Mouse (Mus musculus): ENCODE measurements around the gene Ubl4b. TPM values are rescaled to one million over a fixed set of nuclear protein-coding genes. Genes with fewer than 3 reads are reported as not detected.

Ubl4b gene
- not detected for total RNA-seq (2021)

DNA sequence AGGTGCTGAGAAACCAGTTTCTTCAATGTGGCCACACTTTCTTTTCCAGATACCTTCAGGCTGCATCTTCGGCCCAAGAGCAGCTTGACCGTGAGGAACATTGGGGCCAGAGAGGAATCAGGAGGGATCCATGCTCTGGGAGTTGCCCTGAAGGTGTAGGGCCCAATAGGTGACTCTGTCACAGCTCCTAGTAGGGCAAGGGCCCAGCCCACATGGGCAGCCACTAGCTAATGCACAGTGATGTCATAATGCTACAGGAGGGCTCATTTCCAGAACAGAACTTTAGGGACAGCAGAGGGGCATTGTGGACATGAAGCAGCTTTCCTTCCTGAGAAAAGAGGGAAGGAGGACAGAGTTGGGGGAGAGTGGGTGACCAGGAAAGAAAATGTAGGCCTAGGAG, at the start of gene Ubl4b:
TSS of gene Ubl4b (minus strand) at position 232 of the 400 bp plus-strand sequence.
- intact Hi-C loops (cut with DNase I): loop anchor here (5.0 kb wide), 1 partner anchor 57 kb away; no protein-coding TSS in a partner anchor
- DNase-seq (ENCODE audit: low spot score in 2 of 2): no peak

DNA sequence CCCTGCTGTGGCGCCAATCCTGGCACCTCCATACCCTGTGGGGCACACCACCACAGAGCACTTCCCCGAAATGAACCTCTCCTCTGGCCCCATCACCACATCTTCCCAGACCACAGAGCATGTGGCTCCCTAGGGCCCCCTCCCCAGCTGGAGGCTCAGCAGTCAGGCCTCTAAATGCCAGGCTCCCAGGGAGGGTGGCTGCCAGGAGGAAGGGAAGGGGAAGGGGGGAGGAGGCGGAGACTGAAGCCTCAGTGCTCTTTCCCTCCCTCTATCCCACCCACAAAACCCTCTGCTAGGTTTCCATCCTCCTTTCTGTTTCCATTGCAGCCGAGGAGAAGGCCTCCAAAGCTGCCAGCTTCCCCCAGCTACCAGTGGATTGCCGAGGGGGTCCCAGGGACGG, 45.3 kb upstream of the Ubl4b start:
- no peak for DNase-seq (ENCODE audit: low spot score in 2 of 2)
- intact Hi-C loops (cut with DNase I): loop anchor here (10.0 kb wide), 1 partner anchor 265 kb away; no protein-coding TSS in a partner anchor

DNA sequence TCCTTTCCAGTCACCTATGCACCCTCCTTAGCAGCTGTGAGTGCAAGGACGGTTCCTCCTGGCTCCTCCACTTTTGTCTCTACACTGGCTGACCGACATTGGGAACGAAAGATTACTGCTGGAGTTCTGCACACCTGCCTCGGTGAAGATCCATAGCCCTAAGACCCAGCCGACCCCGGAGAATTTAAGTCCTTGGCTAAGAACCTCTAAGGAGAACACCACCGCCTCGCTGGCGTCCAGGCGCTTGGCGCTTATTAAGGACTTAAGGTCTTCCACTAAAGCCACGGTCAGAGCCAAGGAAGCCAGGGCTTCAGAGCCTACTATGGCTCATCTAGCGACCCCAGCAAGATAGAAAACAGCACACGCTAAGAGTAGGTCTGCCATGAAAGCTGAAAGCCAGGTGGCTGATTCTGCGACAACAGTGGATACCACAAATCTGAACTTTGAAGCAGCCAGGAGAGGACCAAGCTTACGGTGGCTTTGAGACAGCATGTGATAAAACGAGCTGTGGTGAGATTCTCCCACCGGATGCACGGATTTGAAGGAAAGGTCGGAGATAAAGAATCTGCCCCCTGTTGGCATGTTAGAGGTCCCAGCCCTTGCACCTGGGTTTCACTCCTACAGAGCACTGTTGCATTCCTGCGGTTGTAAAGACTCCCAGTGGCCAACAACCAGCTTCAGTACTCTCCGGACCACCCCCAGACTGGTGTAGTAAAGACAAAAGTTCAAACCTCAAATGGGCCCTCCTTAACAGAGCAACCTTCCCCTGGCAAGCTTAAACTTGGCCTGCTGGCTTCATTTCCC, 42.9 kb upstream of the Ubl4b start:
- no peak for DNase-seq (ENCODE audit: low spot score in 2 of 2)
- intact Hi-C loops (cut with DNase I): loop anchor here (10.0 kb wide), 1 partner anchor 243 kb away; no protein-coding TSS in a partner anchor

DNA sequence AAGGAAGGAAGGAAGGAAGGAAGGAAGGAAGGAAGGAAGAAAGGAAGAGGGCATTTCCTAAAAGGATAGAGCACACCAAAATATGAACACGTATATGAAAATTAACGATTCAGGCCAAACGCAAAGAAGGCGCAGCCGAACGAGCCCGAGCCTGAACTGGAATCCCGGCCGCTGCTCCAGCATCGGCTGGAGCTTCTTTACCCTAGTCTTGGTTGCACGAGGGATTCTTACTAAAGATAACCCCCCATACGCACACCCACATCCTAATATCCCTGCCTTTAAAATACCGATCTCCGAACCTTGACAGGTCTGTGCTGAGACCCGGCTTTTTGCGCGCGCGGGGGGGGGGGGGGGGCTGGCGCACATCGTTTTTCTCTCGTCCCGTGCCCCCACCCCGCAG, 42.3 kb upstream of the Ubl4b start:
- intact Hi-C loops (cut with DNase I): loop anchor here (10.0 kb wide), 1 partner anchor 242 kb away; no protein-coding TSS in a partner anchor
- no peak for DNase-seq (ENCODE audit: low spot score in 2 of 2)

DNA sequence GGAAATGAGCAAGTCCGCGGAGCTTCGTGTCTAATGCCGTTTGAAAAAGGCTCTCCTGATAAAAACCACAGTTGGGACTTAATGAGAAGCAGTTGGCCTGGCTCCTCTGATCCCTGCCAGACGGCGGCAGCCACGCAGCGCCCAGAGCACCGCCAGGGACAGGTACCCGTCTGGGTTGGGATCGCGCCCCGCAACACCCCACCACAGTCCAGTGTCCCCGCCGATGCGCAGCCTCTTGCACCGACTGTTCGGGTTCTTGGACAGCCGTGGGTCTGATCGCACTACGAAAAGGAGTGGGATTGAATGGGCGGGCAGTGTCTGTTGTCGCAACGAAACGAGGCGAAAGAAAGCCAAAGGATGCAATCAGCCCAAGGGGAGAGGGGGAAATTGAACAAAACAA, 41.7 kb upstream of the Ubl4b start:
- intact Hi-C loops (cut with DNase I): loop anchor here (10.0 kb wide), 1 partner anchor 242 kb away; no protein-coding TSS in a partner anchor
- peak in 1 of 2 experiments; percentile 27 for DNase-seq (ENCODE audit: low spot score in 2 of 2)

DNA sequence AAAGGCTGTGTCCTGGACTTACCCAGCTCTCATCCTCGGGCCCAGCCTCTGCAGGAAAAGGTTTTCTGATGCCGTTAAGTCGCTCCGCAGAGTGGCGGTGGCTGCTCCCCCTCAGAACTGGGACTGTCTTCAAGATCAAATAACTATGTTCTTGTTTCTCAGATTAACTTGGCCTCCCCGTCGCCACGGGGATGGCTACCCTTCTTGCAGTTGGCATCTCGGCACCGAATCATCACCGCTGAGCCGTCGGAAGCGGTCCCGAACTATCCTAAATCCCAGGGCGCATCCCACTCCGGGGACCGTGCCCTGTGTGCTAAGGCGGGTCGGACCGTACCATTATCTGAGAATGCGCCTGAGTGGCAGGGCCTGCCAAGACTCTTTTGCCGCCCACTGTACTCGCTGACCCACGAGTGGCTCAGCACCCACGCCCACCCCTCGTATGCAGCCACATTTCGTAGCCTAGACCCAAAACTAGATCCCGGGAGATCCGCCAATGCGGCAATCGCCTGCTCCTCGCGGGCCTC, 41.1 kb upstream of the Ubl4b start:
- intact Hi-C loops (cut with DNase I): loop anchor here (10.0 kb wide), 1 partner anchor 241 kb away; no protein-coding TSS in a partner anchor

DNA sequence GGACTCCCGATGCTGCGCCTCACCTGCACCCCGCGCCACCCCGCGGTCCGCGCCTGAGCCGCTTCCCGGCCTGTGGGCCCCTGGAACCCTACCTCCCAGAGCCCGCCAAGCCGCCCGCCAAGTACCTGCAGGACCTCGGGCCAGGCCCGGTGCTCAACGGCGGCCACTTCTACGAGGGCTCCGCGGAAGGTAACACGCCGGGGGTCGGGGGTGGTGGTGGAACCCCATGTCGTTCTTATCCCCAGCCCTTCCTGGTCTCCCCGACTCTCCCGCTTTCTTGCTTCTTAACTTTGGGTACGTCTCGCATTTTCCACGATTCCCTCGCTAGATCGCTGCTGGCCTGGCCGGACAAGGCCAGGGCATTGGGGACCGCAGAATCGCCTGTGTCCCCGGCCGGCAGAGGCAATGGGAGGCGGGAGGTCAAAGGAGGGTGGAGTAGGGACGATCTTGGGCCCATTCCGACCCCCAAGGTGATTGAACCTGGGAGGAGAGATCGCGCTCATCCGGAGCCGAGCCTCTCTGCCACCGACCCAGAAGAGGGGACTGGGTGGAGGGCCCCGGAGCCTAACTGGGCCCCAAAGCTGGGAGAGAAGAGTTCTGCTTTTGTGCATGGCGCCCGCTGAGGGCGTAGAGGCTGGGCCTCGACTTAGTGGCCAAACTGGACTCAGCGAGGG, 40.5 kb upstream of the Ubl4b start:
- intact Hi-C loops (cut with DNase I): loop anchor here (10.0 kb wide), 1 partner anchor 241 kb away; no protein-coding TSS in a partner anchor
- DNase-seq (ENCODE audit: low spot score in 2 of 2): no peak

More for the DNA sequence above, 41.1 kb upstream of the Ubl4b start:
- DNase-seq (ENCODE audit: low spot score in 2 of 2): no peak

DNA sequence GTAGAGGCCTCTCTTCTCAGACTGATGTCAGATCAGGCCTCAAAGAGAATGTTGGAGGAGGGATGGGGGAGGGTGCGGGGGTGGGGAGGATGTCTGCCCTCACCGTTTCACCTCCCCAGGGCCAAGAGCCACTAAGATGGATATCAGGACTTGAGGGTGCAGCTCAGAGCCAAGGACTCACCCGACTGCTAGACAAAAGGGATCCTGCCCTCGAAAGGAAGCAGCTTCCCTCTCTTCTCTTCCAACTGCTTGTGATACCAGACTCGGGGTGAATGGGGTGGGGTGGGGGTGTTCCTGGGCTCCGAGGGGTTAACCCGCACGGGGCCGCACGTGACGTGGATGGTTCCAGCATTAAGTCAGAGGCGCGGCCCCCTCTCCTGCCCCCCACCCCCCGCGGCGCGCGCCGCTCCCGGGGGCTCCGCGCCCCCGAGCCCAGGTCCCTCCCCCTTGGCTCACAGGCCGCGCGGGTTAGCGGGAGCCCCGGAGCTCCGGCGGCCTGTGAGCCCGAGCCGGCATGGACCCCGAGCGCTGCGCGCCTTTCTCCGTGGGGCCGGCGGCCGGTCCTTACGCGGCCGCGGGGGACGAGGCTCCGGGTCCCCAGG, 39.9 kb upstream of the Ubl4b start, which contains the start of gene Alx3:
TSS of gene Alx3 (plus strand) at position 370 of the 602 bp plus-strand sequence.
- DNase-seq (ENCODE audit: low spot score in 2 of 2): no peak
- intact Hi-C loops (cut with DNase I): loop anchor here (10.0 kb wide), 1 partner anchor 240 kb away; no protein-coding TSS in a partner anchor

DNA sequence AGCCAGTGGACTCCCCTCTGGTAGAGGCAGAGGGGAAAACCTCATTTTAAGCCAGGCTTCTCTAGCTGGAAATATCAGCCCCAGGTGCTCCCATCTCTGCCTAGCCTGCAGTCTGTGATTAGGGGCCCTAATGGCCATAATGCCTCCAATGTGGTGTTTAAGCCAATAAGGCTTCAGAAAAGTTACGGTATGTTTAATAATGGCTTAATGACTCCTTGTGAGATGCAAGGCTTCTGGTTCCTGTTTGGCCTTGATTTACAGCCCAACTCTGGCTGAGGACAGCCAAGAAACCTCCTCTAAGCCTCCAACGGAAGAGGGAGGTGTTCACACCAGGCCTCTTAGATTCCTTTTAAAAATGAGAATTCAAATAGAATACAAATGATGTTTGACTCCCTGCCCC, 38.8 kb upstream of the Ubl4b start:
- intact Hi-C loops (cut with DNase I): loop anchor here (10.0 kb wide), 1 partner anchor 239 kb away; no protein-coding TSS in a partner anchor
- DNase-seq (ENCODE audit: low spot score in 2 of 2): no peak

DNA sequence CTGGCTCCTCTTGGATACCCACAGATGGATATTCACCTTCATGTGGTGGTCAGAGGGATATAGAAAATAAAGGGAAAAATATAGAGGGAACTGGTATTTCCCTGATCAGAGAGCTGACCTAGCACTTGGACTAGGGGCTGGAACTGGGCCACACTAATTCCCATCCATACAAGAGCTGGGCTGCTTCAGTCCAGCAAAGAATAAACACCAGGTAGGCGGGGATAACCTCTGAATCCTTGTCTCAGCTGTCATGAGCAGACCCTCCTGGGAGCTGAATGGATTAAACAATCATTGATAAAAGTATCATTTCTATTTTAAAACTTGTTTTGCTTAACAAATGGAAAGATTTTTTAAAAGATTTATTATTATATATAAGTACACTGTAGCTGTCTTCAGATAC, 36.7 kb upstream of the Ubl4b start:
- intact Hi-C loops (cut with DNase I): loop anchor here (10.0 kb wide), 1 partner anchor 237 kb away; no protein-coding TSS in a partner anchor

DNA sequence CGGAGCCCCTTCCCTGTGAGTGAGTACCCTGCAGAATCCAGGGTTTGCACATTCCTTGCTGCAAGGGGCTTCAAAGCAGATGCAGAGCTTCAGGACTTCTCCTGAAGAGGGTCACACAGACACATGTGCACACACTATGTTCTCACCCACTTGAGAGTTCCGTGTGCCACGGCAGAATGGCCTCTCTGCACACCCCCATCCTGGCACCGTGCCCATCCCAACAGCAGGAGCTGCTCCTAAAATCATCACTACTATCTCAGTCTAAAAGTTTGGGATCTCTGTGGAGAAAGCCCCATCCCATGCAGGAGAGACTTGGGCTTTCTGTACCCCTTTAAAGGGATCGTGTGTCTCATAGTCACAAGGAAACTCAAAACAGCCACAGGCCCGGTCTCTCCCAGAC, 31.6 kb upstream of the Ubl4b start:
- DNase-seq (ENCODE audit: low spot score in 2 of 2): no peak
- intact Hi-C loops (cut with DNase I): no loop called here

More for the DNA sequence above, 36.7 kb upstream of the Ubl4b start:
- DNase-seq (ENCODE audit: low spot score in 2 of 2): no peak

DNA sequence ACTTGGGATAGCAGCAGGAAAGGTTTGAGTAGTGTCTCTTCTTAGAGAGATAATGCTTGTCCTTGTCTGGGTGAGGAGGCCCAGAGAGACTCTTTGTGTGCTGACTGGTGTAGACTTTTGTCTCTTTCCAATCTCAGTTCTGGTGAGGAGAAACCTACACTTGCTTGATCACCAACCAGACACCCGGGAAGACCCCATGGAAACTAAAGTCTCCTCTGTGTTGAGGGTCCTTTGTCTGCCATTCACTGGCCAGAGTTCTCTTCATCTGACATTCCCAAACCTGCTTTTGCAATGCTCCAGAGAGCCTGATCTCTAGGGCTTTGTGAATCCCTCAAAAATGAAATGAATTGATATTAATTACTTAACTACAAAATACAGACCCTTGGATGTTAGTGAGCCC, 29.0 kb upstream of the Ubl4b start:
- intact Hi-C loops (cut with DNase I): no loop called here
- DNase-seq (ENCODE audit: low spot score in 2 of 2): no peak

DNA sequence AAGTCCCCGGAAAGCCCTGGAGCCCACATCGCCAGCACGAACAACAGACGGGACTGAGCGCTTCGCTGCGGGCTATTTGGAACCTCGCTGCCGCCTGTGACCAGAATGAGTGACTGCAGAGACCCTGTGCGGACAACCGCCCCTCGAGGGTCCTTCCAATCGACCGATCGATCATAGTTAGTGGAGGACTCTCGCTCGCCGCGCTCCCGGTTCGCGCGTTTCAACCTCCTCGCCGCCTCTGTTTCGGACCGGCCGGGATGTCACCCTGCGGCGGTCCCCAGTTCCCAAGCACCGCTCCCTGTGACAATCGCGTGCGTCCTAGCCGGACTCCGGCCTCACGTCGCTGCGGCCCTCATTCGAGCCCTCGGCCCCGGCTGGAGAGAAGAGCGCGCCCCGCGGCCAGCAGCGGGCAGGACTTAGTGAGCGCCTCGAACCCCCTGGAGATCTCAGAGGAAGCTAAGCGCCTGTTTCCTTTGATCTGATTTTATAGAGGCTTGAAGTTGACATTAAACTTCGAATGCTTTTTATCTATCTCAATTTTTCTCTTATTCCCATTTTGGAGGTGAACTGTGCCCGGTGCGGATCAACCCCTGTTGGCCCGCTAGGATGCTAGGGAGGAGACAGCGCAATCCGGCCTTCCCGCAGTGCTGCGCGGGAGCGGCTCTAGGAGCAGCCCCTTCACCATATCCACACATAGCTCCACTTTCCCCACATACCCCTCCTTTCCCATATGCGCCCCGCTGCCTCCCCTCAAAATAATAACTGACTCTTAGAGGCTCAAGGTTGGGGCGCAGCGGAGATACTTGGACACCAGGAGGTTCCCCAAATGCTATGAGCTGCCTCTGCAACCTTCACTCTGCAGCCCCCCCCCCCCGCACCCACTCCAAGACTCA, 28.2 kb upstream of the Ubl4b start:
- DNase-seq (ENCODE audit: low spot score in 2 of 2): no peak
- intact Hi-C loops (cut with DNase I): no loop called here

DNA sequence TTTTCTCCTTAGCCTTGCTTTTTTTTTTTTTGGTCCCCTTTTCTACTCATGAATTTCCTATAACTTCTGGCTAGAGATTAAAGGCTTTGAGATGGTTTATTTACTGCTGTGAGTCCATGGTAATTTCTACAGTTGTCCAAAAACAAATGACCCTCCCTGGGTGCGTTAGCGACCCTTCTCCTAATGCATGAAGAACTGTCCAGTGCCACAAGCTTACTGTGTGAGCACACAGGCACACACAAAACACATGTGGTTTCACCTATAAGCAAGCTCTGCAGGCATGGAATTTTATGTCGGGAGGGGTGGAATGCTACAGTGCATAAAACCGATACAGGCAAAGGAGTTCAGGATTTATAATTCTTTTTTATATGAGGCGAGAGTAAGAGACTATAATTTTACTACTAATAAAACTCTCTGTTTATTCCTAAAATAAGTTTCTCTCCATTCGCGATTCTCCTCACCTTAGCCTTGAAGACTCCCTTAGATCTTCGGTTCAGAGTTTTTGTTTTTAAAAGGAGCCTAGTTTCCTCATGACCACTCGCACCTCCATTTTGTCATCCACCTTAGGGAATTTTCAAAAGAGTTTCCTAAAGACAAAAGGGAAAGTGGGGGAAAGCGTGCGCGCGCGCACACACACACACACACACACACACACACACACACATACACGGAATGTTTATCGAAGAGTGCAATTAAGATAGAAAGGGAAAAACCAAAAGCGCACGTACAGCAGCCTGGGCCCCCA, 27.4 kb upstream of the Ubl4b start:
- DNase-seq (ENCODE audit: low spot score in 2 of 2): no peak
- intact Hi-C loops (cut with DNase I): no loop called here

DNA sequence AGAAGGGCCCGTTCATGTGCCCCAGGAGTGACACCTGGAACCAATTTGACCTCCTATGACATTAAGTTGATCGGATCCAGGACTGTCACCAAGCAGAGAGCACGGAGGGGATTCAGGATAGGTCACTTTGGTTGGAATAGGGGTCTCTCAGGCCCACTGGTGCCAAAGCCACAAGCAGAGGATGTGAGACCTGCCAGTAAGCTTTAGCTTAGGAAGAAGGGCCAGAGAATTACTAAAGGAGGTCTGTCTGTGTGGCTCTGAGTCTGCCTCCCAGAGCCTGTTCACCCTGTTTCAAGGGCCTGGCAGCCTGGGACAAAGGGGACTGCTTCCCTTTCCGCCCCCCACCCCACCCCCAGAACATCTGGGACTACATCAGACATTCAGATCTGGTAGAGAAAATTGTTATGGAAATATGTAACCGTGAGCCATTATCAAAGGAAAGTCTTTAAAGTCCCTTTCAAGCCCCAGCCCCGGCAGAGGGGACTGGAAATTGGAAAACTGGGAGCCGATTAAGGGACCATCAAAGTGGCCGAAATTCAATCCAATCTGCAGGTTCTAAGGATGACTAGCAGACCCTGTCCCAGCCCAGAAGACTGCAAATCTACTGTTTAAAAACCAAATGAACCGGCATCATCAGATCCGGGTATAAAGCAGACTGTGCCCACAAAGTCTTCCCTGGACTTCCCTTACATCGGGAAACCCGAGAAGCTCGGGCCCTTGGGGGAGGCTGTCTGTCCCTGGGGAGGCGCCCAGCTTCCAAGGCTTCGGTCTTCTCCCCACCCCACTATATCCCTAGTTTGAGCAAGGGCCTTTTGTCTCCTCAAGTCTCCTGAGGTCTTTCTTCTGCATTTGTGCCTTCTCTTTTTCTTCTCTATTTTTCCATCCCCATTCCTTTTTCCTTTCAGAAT, 26.5 kb upstream of the Ubl4b start:
- intact Hi-C loops (cut with DNase I): no loop called here

DNA sequence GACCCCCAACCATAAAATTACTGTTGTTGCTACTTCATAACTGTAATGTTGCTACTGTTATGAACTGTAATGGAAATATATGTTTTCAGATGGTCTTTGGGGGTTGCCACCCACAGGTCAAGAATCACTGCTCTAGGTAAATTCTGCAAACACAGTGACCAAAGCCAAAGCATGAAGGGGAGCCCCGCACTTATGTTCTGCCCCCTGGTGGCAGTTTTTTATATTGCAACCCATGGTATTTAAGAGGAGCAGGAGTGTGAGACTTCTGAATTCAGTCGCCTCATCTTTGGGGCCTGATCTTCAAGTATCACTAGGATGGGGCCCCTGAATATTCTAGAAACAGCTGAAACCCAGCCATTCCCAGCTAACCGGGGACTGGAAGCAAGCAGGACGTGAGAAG, 24.6 kb upstream of the Ubl4b start:
- intact Hi-C loops (cut with DNase I): loop anchor here (1.0 kb wide), 1 partner anchor 20 kb away; no protein-coding TSS in a partner anchor
- peak; percentile 39 to 63 for DNase-seq (ENCODE audit: low spot score in 2 of 2)

More for the DNA sequence above, 26.5 kb upstream of the Ubl4b start:
- DNase-seq (ENCODE audit: low spot score in 2 of 2): no peak

DNA sequence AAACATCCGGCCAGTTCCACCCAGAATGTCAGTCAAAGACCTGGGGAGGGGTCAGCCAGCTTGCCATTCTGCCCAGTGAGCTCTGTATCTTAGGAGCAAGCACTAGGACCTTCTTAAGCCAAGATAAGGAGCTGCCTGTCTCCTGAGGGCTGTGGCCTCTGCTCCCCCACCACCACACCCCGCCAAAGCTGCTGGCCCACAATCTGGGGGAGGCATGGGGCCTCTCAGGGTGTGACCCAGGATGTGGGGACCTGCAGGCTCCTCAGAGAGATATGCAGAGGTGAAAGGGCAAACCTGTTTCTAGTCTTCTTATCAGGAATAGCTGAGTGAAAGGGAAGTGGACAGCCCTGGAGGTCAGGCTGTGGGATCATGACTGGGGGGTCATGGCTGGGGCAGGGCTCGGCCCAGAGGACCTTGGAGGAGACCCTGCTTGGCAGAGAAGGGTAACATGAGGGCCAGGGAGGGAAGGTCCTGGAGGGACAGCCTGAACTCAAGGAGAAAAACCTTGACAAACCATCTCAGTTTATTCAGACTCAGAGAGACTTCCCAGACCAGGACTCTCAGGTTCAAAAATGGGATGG, 23.0 kb upstream of the Ubl4b start:
- no peak for DNase-seq (ENCODE audit: low spot score in 2 of 2)
- intact Hi-C loops (cut with DNase I): no loop called here

Measured in left cerebral cortex, postnatal 36 days (tissue).